Mouse (Mus musculus) liver, adult 2 months (tissue): Measurements from ENCODE around the gene Zfp366.

Experiments used
- CTCF ChIP-seq: fragments of 200-500 bp; IDR thresholded peaks from 2 replicates; pipeline ENCODE4 v1.5.1; 2011; ENCODE audit warnings: low read depth, low read length, control low read depth
- POLR2A ChIP-seq: fragments of 200-500 bp; IDR thresholded peaks from 2 replicates; pipeline ENCODE4 v1.6.1; 2011; ENCODE audit warnings: low read length, control low read depth; ENCODE audit not compliant: insufficient read depth; ENCODE audit errors: extremely low read depth

DNA sequence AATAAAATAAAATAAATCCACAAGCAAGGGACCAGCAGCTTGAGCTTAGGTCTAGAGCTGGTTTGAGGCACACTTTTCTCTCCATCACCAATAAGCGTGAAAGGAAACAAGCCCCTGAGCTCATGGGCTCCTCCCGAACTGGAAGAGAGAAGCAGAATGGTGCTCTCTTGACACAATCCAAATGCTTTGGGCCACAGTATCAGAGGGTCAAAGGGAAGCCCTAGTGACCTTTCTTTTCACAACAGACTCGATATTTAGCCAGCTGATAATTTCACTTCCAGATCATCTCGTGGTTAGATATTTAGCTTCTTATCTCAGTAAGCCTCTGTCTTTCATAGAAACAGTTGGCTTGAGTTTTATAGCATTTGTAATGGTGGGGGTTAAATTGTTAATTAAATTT is 12.2 kb downstream of the Zfp366 start:
- TF ChIP-seq CTCF (no peak), POLR2A (no peak)
